Mouse (Mus musculus): ENCODE results near the gene Nr1d1.

DNA sequence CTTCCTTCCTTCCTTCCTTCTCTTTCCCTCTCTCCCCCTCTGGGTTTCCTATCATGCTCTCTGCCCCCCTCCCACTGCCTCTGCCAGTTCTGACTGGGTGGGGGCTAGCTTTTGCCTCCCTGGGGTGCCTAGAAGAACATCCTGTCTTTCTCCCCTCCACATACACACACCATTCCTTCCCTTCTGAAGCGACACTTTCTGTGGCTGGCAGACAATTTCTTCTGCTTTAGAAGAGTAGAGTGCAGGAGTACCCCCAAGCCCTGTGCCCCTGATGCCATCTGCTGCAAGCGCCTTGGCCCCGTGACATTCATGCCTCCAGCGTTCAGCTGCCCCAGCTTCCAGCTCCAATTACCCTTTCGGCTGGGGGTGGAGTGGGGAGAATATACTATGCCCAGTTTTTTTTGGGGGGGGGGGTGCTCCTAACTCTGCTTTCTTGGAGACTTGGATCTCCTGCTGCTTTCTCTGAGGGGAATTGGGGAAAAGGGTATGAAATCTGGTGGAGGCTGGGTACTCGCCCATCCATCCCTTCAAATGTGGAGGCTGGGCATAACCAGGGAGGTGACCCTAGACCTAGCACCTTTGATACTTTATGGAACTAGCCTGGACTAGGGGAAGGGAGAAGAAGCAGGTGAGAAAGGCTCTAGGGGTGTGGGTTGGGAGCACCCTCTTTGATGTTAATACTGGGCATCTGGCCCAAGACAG lies 27.2 kb downstream of the Nr1d1 start:
- TF ChIP-seq HCFC1 (IDR thresholded peaks at IDR 0.05; ENCODE audit: borderline replicate concordance, insufficient read depth, low read length) (no peak), ZNF384 (IDR thresholded peaks at IDR 0.05; ENCODE audit: low read depth, low read length) (no peak), ZC3H11A (IDR thresholded peaks at IDR 0.05; ENCODE audit: borderline replicate concordance, low read depth, low read length) (no peak)

Measured in ES-E14 (cell line).